Mouse (Mus musculus) lung, embryonic 14.5 days (tissue): Measurements from ENCODE around the gene Bco2. TPM values are rescaled to one million over a fixed set of nuclear protein-coding genes. Genes with fewer than 3 reads are reported as not detected.

Experiments
- ATAC-seq: fragments of 200-750 bp; cut with Nextera tagmentation; 2 replicates; pipeline ENCODE4 v1.8.0; 2017; ENCODE audit warnings: mild to moderate bottlenecking, moderate TSS enrichment, moderate library complexity; ENCODE audit not compliant: insufficient read depth
- DNase-seq: peaks from one replicate; pipeline ENCODE4 v3.0.0-alpha.2; 2015
- H3K27ac ChIP-seq: fragments of 300-500 bp; sonication (generic); 2 replicates; pipeline ENCODE4 v1.5.1; 2014; ENCODE audit warnings: low read depth, mild to moderate bottlenecking, moderate library complexity
- H3K27me3 ChIP-seq: fragments of 300-500 bp; sonication (generic); 2 replicates; pipeline ENCODE4 v1.6.1; 2014; ENCODE audit warnings: low read length, control low read depth; ENCODE audit not compliant: insufficient read depth
- H3K36me3 ChIP-seq: fragments of 300-500 bp; sonication (generic); 2 replicates; pipeline ENCODE4 v1.6.1; 2014; ENCODE audit warnings: control low read depth; ENCODE audit not compliant: insufficient read depth
- H3K4me1 ChIP-seq: fragments of 300-500 bp; sonication (generic); 2 replicates; pipeline ENCODE4 v1.6.1; 2014; ENCODE audit warnings: antibody characterized with exemption, control low read depth; ENCODE audit not compliant: insufficient read depth
- H3K4me2 ChIP-seq: fragments of 300-500 bp; sonication (generic); 2 replicates; pipeline ENCODE4 v1.6.1; 2014; ENCODE audit warnings: mild to moderate bottlenecking
- H3K4me3 ChIP-seq: fragments of 300-500 bp; sonication (generic); 2 replicates; pipeline ENCODE4 v1.5.1; 2014; ENCODE audit warnings: low read depth, low read length
- H3K9ac ChIP-seq: fragments of 300-500 bp; sonication (generic); 2 replicates; pipeline ENCODE4 v1.6.1; 2014
- H3K9me3 ChIP-seq: fragments of 300-500 bp; sonication (generic); 2 replicates; pipeline ENCODE4 v1.6.1; 2016; ENCODE audit warnings: low read depth, low read length, control low read depth
- CTCF ChIP-seq: IDR thresholded peaks from 2 replicates; pipeline ENCODE4 v1.5.1; 2016; ENCODE audit warnings: antibody characterized with exemption, low read depth
- WGBS: fragments of 180-500 bp; shearing (Covaris S2); extraction: QIAGEN DNeasy Blood & Tissue Kit; methylation state at CpG from one replicate; pipeline ENCODE4 v1.1.7; 2014; 5-methylcytosine and 5-hydroxymethylcytosine counted together
- polyA plus RNA-seq: library from polyadenylated mRNA; unstranded; fragments of >200 nt; fragmentation: Nextera tagmentation; extraction: Ambion mirVana; gene quantifications from 2 replicates; pipeline ENCODE4 v1.2.1, GENCODE M21; 2014

Bco2 gene
- polyA plus RNA-seq, 1 experiment from 2014 or later: 0.17 TPM

DNA sequence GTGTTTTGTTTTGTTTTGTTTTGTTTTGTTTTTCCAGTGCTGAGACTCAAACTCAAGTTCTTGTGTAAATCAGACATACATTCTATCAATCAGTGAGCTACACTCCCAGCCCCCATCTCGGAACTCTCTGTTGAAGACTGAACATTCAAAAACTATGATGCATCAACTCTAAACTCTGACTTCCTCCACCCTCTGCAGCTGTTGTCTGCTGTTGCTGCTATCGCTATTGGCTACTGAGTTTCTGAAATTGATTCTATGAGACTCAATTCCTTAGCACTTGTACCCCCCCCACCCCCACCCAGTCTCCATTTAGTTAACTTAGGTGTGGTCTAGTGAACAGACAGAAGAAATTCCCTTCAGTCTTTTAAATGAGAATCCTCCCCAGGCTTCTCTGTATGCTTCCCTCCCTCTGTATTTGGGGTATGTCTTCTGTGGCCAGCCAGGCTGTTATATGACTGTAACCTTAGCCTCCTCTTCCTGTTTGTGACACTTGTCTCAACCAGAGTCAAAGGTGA, 63.4 kb downstream of the Bco2 start:
- DNase-seq: no peak
- Histone ChIP-seq H3K4me2 (no peak overlapping the region), H3K9ac (no peak overlapping the region), H3K27me3 (no peaks in the 10 kb centered on the region), H3K4me3 (no peak overlapping the region), H3K36me3 (no peaks in the 10 kb centered on the region), H3K27ac (no peak overlapping the region), H3K4me1 (0 out of 2 replicates have a peak, but pooled peaks cover 3% of the 10 kb centered on the region), H3K9me3 (no peaks in the 10 kb centered on the region)
- WGBS: 49% methylated on average over 2 of the region's 2 CpGs
- no peak for TF ChIP-seq CTCF
- no peak for ATAC-seq

DNA sequence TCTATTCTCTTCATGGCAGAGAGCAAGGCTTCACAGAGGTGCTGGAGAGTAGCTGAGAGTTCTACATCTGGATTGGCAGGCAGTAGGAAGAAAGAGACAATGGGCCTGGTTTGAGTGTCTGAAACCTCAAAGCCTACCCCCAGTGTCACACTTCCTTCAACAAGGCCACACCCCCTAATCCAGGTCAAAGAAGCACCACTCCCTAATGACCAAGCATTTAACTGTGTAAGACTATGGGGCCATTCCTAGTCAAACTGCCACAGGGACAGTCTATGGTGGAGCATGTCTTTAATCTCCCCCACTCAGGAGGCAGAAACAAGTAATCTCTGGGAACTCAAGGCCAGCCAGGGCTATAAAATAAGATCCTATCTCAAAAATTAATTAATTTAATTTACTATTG, 64.1 kb downstream of the Bco2 start:
- DNase-seq: no peak
- Histone ChIP-seq H3K27ac (no peak overlapping the region), H3K9me3 (no peaks in the 10 kb centered on the region), H3K4me3 (no peak overlapping the region), H3K4me2 (no peak overlapping the region), H3K27me3 (no peaks in the 10 kb centered on the region), H3K4me1 (0 out of 2 replicates have a peak, but pooled peaks cover under 1% of the 10 kb centered on the region), H3K9ac (no peak overlapping the region), H3K36me3 (no peaks in the 10 kb centered on the region)
- no peak for TF ChIP-seq CTCF
- ATAC-seq: no peak

DNA sequence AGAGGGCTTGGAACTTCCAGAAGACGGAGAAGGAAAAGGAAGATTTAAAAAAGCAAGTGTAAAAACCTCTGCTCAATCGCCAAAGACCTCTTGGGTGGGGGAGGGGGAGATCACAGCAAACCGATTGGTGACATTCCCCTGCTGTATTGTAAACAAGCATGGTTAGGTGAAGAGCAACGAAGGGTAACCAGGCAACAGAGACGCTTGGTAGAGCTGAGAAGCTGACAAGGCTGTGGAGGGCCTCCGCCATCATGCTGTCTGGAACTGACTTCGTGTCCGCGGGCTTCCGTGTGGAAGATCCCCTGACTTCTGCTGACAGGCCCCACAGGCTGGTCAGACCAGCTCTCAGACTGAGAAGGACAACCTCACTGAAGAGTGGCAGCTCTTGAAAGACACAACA, 69.5 kb downstream of the Bco2 start:
- peak overlapping the region; percentile 51 for H3K4me2 ChIP-seq
- no peak overlapping the region for H3K27ac ChIP-seq
- H3K36me3 ChIP-seq: no peaks in the 10 kb centered on the region
- ATAC-seq (0 out of 2 replicates have a peak, but pooled peaks have one; percentile 47), DNase-seq (peak; percentile 30)
- 3% methylated on average over 10 of the region's 10 CpGs for WGBS
- no peaks in the 10 kb centered on the region for H3K4me1 ChIP-seq
- no peaks in the 10 kb centered on the region for H3K9me3 ChIP-seq
- no peaks in the 10 kb centered on the region for H3K27me3 ChIP-seq
- no peak overlapping the region for H3K9ac ChIP-seq
- no peak overlapping the region for H3K4me3 ChIP-seq
- TF ChIP-seq CTCF: no peak

Other genes with a start within 250 kb of the Bco2 start
- gene Rpl10-ps3, start 210.2 kb downstream of the Bco2 start, polyA plus RNA-seq: 345 and 357 TPM in 2 replicates
- 0.11 and 0.26 TPM in 2 replicates for gene Plet1, start 60.7 kb downstream of the Bco2 start, polyA plus RNA-seq
- gene Pts, start 26.5 kb downstream of the Bco2 start, polyA plus RNA-seq: 61.1 and 61.3 TPM in 2 replicates
- gene Il18, start 354 bp downstream of the Bco2 start, polyA plus RNA-seq: 6.6 and 7.8 TPM in 2 replicates
- not detected in 2 replicates for gene Tex12, start 6.1 kb upstream of the Bco2 start, polyA plus RNA-seq
- gene Sdhd, start 48.6 kb upstream of the Bco2 start, polyA plus RNA-seq: 288 and 300 TPM in 2 replicates
- 224 and 244 TPM in 2 replicates for gene Timm8b, start 48.7 kb upstream of the Bco2 start, polyA plus RNA-seq
- 3.8 and 4.5 TPM in 2 replicates for gene Pih1d2, start 62.1 kb upstream of the Bco2 start, polyA plus RNA-seq
- 21.9 and 25.2 TPM in 2 replicates for gene Nkapd1, start 62.3 kb upstream of the Bco2 start, polyA plus RNA-seq
- gene Dlat, start 104.6 kb upstream of the Bco2 start, polyA plus RNA-seq: 53.7 and 55.3 TPM in 2 replicates
- gene Dixdc1, start 184.3 kb upstream of the Bco2 start, polyA plus RNA-seq: 11.6 and 12.1 TPM in 2 replicates
- 9.7 and 10.0 TPM in 2 replicates for gene 2310030G06Rik, start 191.4 kb upstream of the Bco2 start, polyA plus RNA-seq
- gene Cryab, start 196.1 kb upstream of the Bco2 start, polyA plus RNA-seq: 41.1 and 64.3 TPM in 2 replicates
- gene Hspb2, start 197.2 kb upstream of the Bco2 start, polyA plus RNA-seq: 3.4 and 6.0 TPM in 2 replicates
- 15.2 and 15.3 TPM in 2 replicates for gene Fdxacb1, start 213.1 kb upstream of the Bco2 start, polyA plus RNA-seq
- gene Alg9, start 219.8 kb upstream of the Bco2 start, polyA plus RNA-seq: 39.5 and 43.7 TPM in 2 replicates
- 29.1 and 30.3 TPM in 2 replicates for gene 1110032A03Rik, start 220.3 kb upstream of the Bco2 start, polyA plus RNA-seq